Mouse (Mus musculus) embryonic fibroblast, embryonic 13.5 days (primary cell): ENCODE results near the gene Nqo2. TPM values are rescaled to one million over a fixed set of nuclear protein-coding genes. Genes with fewer than 3 reads are reported as not detected.

Source experiments
- H3K27ac ChIP-seq: 2 replicates; pipeline ENCODE4 v1.5.1; 2012; ENCODE audit warnings: low read length, control low read depth, inconsistent platforms; ENCODE audit not compliant: insufficient read depth
- H3K4me1 ChIP-seq: 2 replicates; pipeline ENCODE4 v1.6.1; 2011; ENCODE audit warnings: low read length; ENCODE audit not compliant: control insufficient read depth, insufficient read depth
- H3K4me3 ChIP-seq: 2 replicates; pipeline ENCODE4 v1.5.1; 2011; ENCODE audit warnings: mild to moderate bottlenecking, control low read depth, low read length; ENCODE audit not compliant: insufficient read depth
- CTCF ChIP-seq: IDR thresholded peaks from 2 replicates; pipeline ENCODE4 v1.5.1; 2011; ENCODE audit warnings: mild to moderate bottlenecking, control low read depth, low read length, moderate library complexity, borderline replicate concordance; ENCODE audit not compliant: insufficient read depth
- POLR2A ChIP-seq: IDR thresholded peaks from 2 replicates; pipeline ENCODE4 v1.6.1; 2011; ENCODE audit warnings: low read depth, mild to moderate bottlenecking, control low read depth, low read length, moderate library complexity
- polyA plus RNA-seq: library from polyadenylated mRNA; stranded (reverse); fragments of >200 nt; gene quantifications from 2 replicates; pipeline ENCODE4 v1.2.4, GENCODE M21; 2011; ENCODE audit warnings: low read depth; ENCODE audit not compliant: missing spikeins, insufficient read length

Gene Nqo2
- polyA plus RNA-seq, 1 experiment: 20.9 TPM

DNA sequence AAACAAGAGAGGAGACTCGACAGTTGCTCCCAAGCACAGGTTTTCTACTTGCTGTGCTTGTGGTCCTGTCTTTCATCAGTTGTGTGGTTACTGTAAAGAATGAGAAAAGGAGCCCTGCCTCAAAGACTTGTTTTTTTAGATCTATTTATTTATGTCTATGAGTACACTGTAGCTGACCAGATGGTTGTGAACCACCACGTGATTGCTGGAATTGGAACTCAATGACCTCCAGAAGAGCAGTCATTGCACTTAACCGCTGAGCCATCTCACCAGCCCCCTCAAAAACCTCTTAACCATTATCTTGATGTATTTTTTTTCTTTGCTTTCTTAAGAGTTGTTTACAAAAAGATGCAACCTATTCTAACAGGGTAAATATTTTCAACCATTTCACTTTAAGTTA, 70.9 kb downstream of the Nqo2 start:
- Histone ChIP-seq H3K27ac (no peak overlapping the region), H3K4me3 (no peak overlapping the region), H3K4me1 (peaks cover 6% of the 10 kb centered on the region)
- TF ChIP-seq POLR2A: no peak
- TF ChIP-seq CTCF: no peak

DNA sequence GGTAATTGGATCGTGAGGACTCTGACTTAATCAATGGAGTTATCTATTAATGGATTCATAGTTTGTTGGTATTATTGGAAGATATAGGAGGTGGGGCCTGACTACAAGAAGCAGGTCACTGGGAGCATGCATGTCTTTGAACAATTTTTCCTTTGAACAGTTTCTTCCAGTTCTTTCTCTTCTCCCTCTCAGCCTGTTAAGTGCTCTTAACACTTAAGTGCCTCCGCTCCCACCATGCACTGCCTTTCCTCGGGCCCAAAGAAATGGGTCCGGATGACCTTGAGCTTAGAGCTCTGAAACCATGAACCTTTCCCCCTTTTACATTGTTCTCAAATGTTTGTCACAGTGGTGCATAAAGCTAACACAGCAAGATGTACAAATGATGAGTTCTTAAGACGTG, 72.2 kb downstream of the Nqo2 start:
- no peak overlapping the region for H3K27ac ChIP-seq
- H3K4me3 ChIP-seq: no peak overlapping the region
- H3K4me1 ChIP-seq: peaks cover 6% of the 10 kb centered on the region
- no peak for TF ChIP-seq CTCF
- no peak for TF ChIP-seq POLR2A

DNA sequence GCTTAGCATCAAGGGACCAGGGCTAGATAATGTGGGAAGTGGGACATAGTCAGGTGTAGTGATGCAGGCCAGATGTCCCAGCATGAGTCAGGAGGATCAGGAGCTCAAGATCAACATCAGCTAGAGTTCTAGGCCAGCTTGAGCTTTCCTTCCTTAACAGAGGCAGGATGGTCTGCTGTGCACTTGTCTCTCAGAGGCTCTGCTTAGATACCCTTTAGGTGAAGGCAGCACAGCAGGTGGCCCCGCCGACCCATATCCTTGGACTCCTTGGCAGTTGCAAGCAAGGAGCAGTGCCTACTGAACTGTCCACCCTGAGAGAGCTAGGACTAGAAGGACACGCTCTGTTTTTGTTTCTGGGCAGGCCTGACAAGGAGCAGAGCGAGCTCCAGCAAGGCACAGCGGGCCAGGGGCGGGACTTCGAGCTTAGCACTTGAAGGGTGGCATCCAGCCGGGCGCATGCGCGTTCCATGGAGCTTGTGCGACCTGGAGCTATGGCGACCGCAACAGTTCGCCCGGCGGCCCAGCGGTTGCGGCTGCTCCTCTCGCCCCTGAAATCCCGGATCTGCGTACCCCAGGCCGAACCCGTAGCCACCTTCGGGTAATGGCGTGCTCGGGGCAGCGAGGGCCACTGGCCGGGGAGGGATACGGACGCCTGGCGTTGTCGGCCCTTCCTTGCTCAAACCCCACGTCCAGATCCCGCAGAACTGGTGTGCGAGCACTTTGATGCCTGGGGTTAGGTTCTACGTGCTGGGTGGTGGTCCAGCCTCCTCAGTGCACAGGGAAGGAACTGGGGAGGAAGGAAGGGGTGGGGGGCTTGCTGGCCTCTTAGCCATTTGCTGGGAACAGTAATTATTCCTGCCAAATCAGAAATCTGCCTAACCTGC, 72.9 kb downstream of the Nqo2 start, which contains the start of gene Bphl:
Bphl (plus strand) TSS at position 426 of the 884 bp plus-strand sequence.
- TF ChIP-seq POLR2A: peak; percentile 97
- TF ChIP-seq CTCF: no peak
- H3K4me3 ChIP-seq: peak within 1 kb of the TSS; percentile 62
- H3K4me1 ChIP-seq: peaks cover 3% of the 10 kb centered on the region; the same call in 1 of the 2 replicates
- no peak within 1 kb of the TSS for H3K27ac ChIP-seq

DNA sequence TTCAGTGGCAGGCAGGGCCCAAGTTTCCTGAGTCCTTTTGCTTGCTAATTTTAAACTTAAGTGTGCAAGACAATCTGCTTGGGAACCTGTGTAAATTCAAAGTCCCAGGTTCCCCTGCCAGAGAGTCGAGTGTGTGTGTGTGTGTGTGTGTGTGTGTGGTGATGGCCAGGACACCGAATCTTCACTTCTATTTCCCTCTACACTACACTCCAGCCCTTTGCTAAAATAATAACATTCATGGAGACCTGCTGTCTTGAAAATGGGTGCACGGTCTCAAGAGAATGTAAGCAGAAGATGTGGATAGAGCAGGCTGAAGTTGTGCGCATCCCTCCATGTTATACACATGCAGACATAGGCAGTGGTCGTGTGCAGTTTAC, 73.6 kb downstream of the Nqo2 start:
- H3K27ac ChIP-seq: no peak overlapping the region
- H3K4me3 ChIP-seq: peak overlapping the region; percentile 62
- TF ChIP-seq POLR2A (no peak), CTCF (no peak)
- peaks cover 3% of the 10 kb centered on the region; the same call in 1 of the 2 replicates for H3K4me1 ChIP-seq

Other genes starting within 250 kb of the Nqo2 start
- not detected in 2 replicates for gene Serpinb6e, start 121.3 kb upstream of the Nqo2 start, polyA plus RNA-seq
- 0.53 TPM in 1 of 2 replicates, not detected in the other for gene Serpinb6c, start 59.0 kb upstream of the Nqo2 start, polyA plus RNA-seq
- 41.2 and 43.4 TPM in 2 replicates for gene Ripk1, start 37.7 kb downstream of the Nqo2 start, polyA plus RNA-seq
- 299 and 405 TPM in 2 replicates for gene Serpinb6a, start 38.1 kb downstream of the Nqo2 start, polyA plus RNA-seq
- gene Bphl, start 72.9 kb downstream of the Nqo2 start, polyA plus RNA-seq: 38.4 and 45.9 TPM in 2 replicates
- 137 and 139 TPM in 2 replicates for gene Tubb2a, start 113.3 kb downstream of the Nqo2 start, polyA plus RNA-seq
- 146 and 176 TPM in 2 replicates for gene Tubb2b, start 165.8 kb downstream of the Nqo2 start, polyA plus RNA-seq
- 18.5 and 21.7 TPM in 2 replicates for gene Psmg4, start 198.3 kb downstream of the Nqo2 start, polyA plus RNA-seq